Mouse (Mus musculus): ENCODE data around the gene Tmem44. TPM values are rescaled to one million over a fixed set of nuclear protein-coding genes. Genes with fewer than 3 reads are reported as not detected.

Tmem44 gene
- polyA plus RNA-seq, 1 experiment, result not detected

- H3K9me3 ChIP-seq, result no peaks in the 10 kb centered on the region
These were observed 11.2 kb downstream of the Tmem44 start for GRCm38 (mm10) chr16:30539433-30539832.

GRCm38 (mm10) chr16:30535075-30535474 is 15.6 kb downstream of the Tmem44 start:
- peaks cover 22% of the 10 kb centered on the region for H3K4me1 ChIP-seq
- H3K9me3 ChIP-seq, result no peaks in the 10 kb centered on the region
- TF ChIP-seq GATA1 (IDR thresholded peaks at IDR 0.05; ENCODE audit: borderline replicate concordance, low read length) (no peak), FLI1 (IDR thresholded peaks at IDR 0.05; ENCODE audit: low read length) (no peak)
- H3K36me3 ChIP-seq (replicated peaks; ENCODE audit: low read length), result no peaks in the 10 kb centered on the region
- peaks cover 89% of the 10 kb centered on the region for H3K27me3 ChIP-seq (replicated peaks)
- H3K4me3 ChIP-seq (replicated peaks), result no peak overlapping the region

More at GRCm38 (mm10) chr16:30539433-30539832, 11.2 kb downstream of the Tmem44 start:
- peaks cover 4% of the 10 kb centered on the region for H3K4me1 ChIP-seq
- H3K4me3 ChIP-seq (replicated peaks), result no peak overlapping the region
- TF ChIP-seq FLI1 (IDR thresholded peaks at IDR 0.05; ENCODE audit: low read length), result no peak
- TF ChIP-seq GATA1 (IDR thresholded peaks at IDR 0.05; ENCODE audit: borderline replicate concordance, low read length), result no peak
- peaks cover 90% of the 10 kb centered on the region for H3K27me3 ChIP-seq (replicated peaks)
- H3K36me3 ChIP-seq (replicated peaks; ENCODE audit: low read length), result no peaks in the 10 kb centered on the region

GRCm38 (mm10) chr16:30533592-30533991 is 17.1 kb downstream of the Tmem44 start:
- Histone ChIP-seq H3K4me1 (peaks cover 22% of the 10 kb centered on the region), H3K27me3 (replicated peaks) (peaks cover 88% of the 10 kb centered on the region), H3K9me3 (no peaks in the 10 kb centered on the region), H3K36me3 (replicated peaks; ENCODE audit: low read length) (no peaks in the 10 kb centered on the region), H3K4me3 (replicated peaks) (peak overlapping the region; percentile 55)
- TF ChIP-seq FLI1 (IDR thresholded peaks at IDR 0.05; ENCODE audit: low read length), result peak; percentile 25; the same call in 1 of the 2 replicates
- peak; percentile 84; the same call in 2 of the 3 replicates for TF ChIP-seq GATA1 (IDR thresholded peaks at IDR 0.05; ENCODE audit: borderline replicate concordance, low read length)

GRCm38 (mm10) chr16:30532929-30533328 is 17.7 kb downstream of the Tmem44 start:
- no peaks in the 10 kb centered on the region for H3K36me3 ChIP-seq (replicated peaks; ENCODE audit: low read length)
- TF ChIP-seq GATA1 (IDR thresholded peaks at IDR 0.05; ENCODE audit: borderline replicate concordance, low read length), result no peak
- no peak for TF ChIP-seq FLI1 (IDR thresholded peaks at IDR 0.05; ENCODE audit: low read length)
- H3K9me3 ChIP-seq, result no peaks in the 10 kb centered on the region
- peaks cover 87% of the 10 kb centered on the region for H3K27me3 ChIP-seq (replicated peaks)
- H3K4me1 ChIP-seq, result peaks cover 22% of the 10 kb centered on the region
- H3K4me3 ChIP-seq (replicated peaks), result no peak overlapping the region

- H3K4me1 ChIP-seq, result peaks cover 22% of the 10 kb centered on the region
- peak overlapping the region; percentile 56 for H3K4me3 ChIP-seq (replicated peaks)
- no peaks in the 10 kb centered on the region for H3K36me3 ChIP-seq (replicated peaks; ENCODE audit: low read length)
- no peaks in the 10 kb centered on the region for H3K9me3 ChIP-seq
- TF ChIP-seq GATA1 (IDR thresholded peaks at IDR 0.05; ENCODE audit: borderline replicate concordance, low read length), result no peak
- TF ChIP-seq FLI1 (IDR thresholded peaks at IDR 0.05; ENCODE audit: low read length), result no peak
- peaks cover 81% of the 10 kb centered on the region for H3K27me3 ChIP-seq (replicated peaks)
These were observed 18.8 kb downstream of the Tmem44 start for GRCm38 (mm10) chr16:30531761-30532406.

- H3K9me3 ChIP-seq, result no peaks in the 10 kb centered on the region
- TF ChIP-seq GATA1 (IDR thresholded peaks at IDR 0.05; ENCODE audit: borderline replicate concordance, low read length), result no peak
- TF ChIP-seq FLI1 (IDR thresholded peaks at IDR 0.05; ENCODE audit: low read length), result no peak
- no peaks in the 10 kb centered on the region for H3K36me3 ChIP-seq (replicated peaks; ENCODE audit: low read length)
- peaks cover 22% of the 10 kb centered on the region for H3K4me1 ChIP-seq
- H3K27me3 ChIP-seq (replicated peaks), result peaks cover 74% of the 10 kb centered on the region
- no peak overlapping the region for H3K4me3 ChIP-seq (replicated peaks)
These were observed 19.8 kb downstream of the Tmem44 start for GRCm38 (mm10) chr16:30530815-30531214.

- no peak overlapping the region for H3K4me3 ChIP-seq (replicated peaks)
- H3K27me3 ChIP-seq (replicated peaks), result peaks cover 76% of the 10 kb centered on the region
- TF ChIP-seq FLI1 (IDR thresholded peaks at IDR 0.05; ENCODE audit: low read length) (no peak), GATA1 (IDR thresholded peaks at IDR 0.05; ENCODE audit: borderline replicate concordance, low read length) (no peak)
- H3K9me3 ChIP-seq, result peaks cover 18% of the 10 kb centered on the region
- no peaks in the 10 kb centered on the region for H3K36me3 ChIP-seq (replicated peaks; ENCODE audit: low read length)
- peaks cover 17% of the 10 kb centered on the region for H3K4me1 ChIP-seq
These were observed 22.3 kb downstream of the Tmem44 start for GRCm38 (mm10) chr16:30528386-30528785.

GRCm38 (mm10) chr16:30527889-30528288 is 22.8 kb downstream of the Tmem44 start:
- no peak overlapping the region for H3K4me3 ChIP-seq (replicated peaks)
- peaks cover 18% of the 10 kb centered on the region for H3K9me3 ChIP-seq
- H3K4me1 ChIP-seq, result peaks cover 14% of the 10 kb centered on the region
- TF ChIP-seq FLI1 (IDR thresholded peaks at IDR 0.05; ENCODE audit: low read length), result no peak
- TF ChIP-seq GATA1 (IDR thresholded peaks at IDR 0.05; ENCODE audit: borderline replicate concordance, low read length), result no peak
- peaks cover 78% of the 10 kb centered on the region for H3K27me3 ChIP-seq (replicated peaks)
- H3K36me3 ChIP-seq (replicated peaks; ENCODE audit: low read length), result no peaks in the 10 kb centered on the region

- Histone ChIP-seq H3K4me3 (replicated peaks) (no peak overlapping the region), H3K36me3 (replicated peaks; ENCODE audit: low read length) (no peaks in the 10 kb centered on the region), H3K9me3 (peaks cover 24% of the 10 kb centered on the region), H3K27me3 (replicated peaks) (peaks cover 66% of the 10 kb centered on the region), H3K4me1 (peaks cover 12% of the 10 kb centered on the region; the same call in 1 of the 2 replicates)
- no peak for TF ChIP-seq FLI1 (IDR thresholded peaks at IDR 0.05; ENCODE audit: low read length)
- TF ChIP-seq GATA1 (IDR thresholded peaks at IDR 0.05; ENCODE audit: borderline replicate concordance, low read length), result no peak
These were observed 24.9 kb downstream of the Tmem44 start for GRCm38 (mm10) chr16:30525756-30526155.

- H3K9me3 ChIP-seq, result peaks cover 24% of the 10 kb centered on the region
- H3K4me3 ChIP-seq (replicated peaks), result no peak overlapping the region
- no peak for TF ChIP-seq FLI1 (IDR thresholded peaks at IDR 0.05; ENCODE audit: low read length)
- TF ChIP-seq GATA1 (IDR thresholded peaks at IDR 0.05; ENCODE audit: borderline replicate concordance, low read length), result no peak
- peaks cover 17% of the 10 kb centered on the region for H3K4me1 ChIP-seq
- H3K36me3 ChIP-seq (replicated peaks; ENCODE audit: low read length), result no peaks in the 10 kb centered on the region
- peaks cover 58% of the 10 kb centered on the region for H3K27me3 ChIP-seq (replicated peaks)
These were observed 26.2 kb downstream of the Tmem44 start for GRCm38 (mm10) chr16:30524481-30524880.

Data from megakaryocyte, embryonic 14.5 days (primary cell).